Mouse (Mus musculus): ENCODE data around the gene Gm20388.

DNA sequence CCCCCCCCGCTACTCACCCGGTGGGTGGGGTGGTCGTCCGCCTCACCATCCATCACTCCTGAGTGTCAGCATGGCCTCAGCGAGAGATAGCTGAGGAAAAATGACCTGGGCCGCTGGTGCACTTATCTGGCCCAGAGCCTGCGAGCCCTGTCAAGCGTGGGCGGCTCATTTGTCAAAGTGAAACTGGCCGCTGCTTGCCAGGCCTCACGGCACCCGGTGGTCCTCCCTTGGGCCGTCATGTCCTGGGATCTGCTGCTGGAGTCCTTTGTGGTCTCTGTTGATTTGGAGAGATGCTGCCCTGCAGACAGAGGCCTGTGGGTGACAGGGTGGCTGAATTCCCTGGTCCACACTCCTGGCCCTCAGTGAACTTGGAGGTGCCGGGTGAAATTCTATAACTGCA is 921.4 kb downstream of the Gm20388 start:
- TF ChIP-seq CTCF (IDR thresholded peaks at IDR 0.05; ENCODE audit: low read depth), result no peak
- no peak for TF ChIP-seq EP300 (IDR thresholded peaks at IDR 0.05; ENCODE audit: low read depth)

Measured in liver, embryonic 14.5 days (tissue).